Mouse (Mus musculus) G1E (cell line): ENCODE measurements around the gene Gm21293. TPM values are rescaled to one million over a fixed set of nuclear protein-coding genes. Genes with fewer than 3 reads are reported as not detected.
"Not testable (repeated sequence)": the region's sequence is repeated elsewhere in the genome, so short reads cannot be mapped to it uniquely, and the experiment has no call there.

Experiments used
- ATAC-seq: 2 replicates; pipeline ENCODE4 v1.8.0; 2016; ENCODE audit warnings: mild to moderate bottlenecking; ENCODE audit not compliant: insufficient number of reproducible peaks, poor library complexity, low FRiP score, severe bottlenecking; ENCODE audit errors: extremely low read depth
- DNase-seq: peaks from one replicate; pipeline ENCODE4 v3.0.0; 2012; ENCODE audit warnings: low spot score
- H3K27me3 ChIP-seq: 2 replicates; pipeline ENCODE4 v1.6.1; 2012; ENCODE audit warnings: mild to moderate bottlenecking, low read length, inconsistent platforms; ENCODE audit not compliant: insufficient read depth
- H3K36me3 ChIP-seq: replicated peaks from 2 replicates; pipeline ENCODE3; 2012; ENCODE audit warnings: mild to moderate bottlenecking, inconsistent platforms
- H3K4me1 ChIP-seq: 2 replicates; pipeline ENCODE4 v1.6.1; 2012; ENCODE audit warnings: low read depth, low read length, inconsistent platforms, mixed read lengths; ENCODE audit not compliant: insufficient read depth
- H3K4me3 ChIP-seq: 2 replicates; pipeline ENCODE4 v1.5.1; 2012; ENCODE audit warnings: low read depth, mild to moderate bottlenecking, inconsistent platforms, low read length, moderate library complexity, mixed read lengths
- H3K9me3 ChIP-seq: replicated peaks from 2 replicates; pipeline ENCODE4 v1.6.1; 2012; ENCODE audit warnings: inconsistent platforms
- CTCF ChIP-seq: IDR thresholded peaks from 2 replicates; pipeline ENCODE4 v1.5.1; 2012; ENCODE audit warnings: low read depth, low read length, inconsistent platforms, mixed read lengths
- GATA1 ChIP-seq: IDR thresholded peaks from 2 replicates; pipeline ENCODE4 v1.6.1; 2012; ENCODE audit warnings: borderline replicate concordance, low read length, inconsistent platforms, mixed read lengths
- GATA2 ChIP-seq: IDR thresholded peaks from 2 replicates; pipeline ENCODE4 v1.6.1; 2012; ENCODE audit warnings: low read depth, low read length, inconsistent platforms, borderline replicate concordance
- POLR2AphosphoS5 ChIP-seq: IDR thresholded peaks from 2 replicates; pipeline ENCODE4 v1.6.1; 2012; ENCODE audit warnings: low read depth, low read length, inconsistent platforms; ENCODE audit not compliant: insufficient replicate concordance
- TAL1 ChIP-seq: conservative IDR thresholded peaks from 2 replicates; pipeline ENCODE4 v1.6.1; 2012; ENCODE audit warnings: low read depth, low read length, inconsistent platforms, mixed read lengths
- polyA plus RNA-seq: library from polyadenylated mRNA; stranded (reverse); fragments of >175 nt; gene quantifications from 2 replicates; pipeline ENCODE4 v1.2.3, GENCODE M21; 2012
- total RNA-seq, 2 experiments: library from RNA; stranded (forward) in 1 of 2; stranded (reverse) in 1 of 2; fragments of 200-1000 nt in 1 of 2; fragments of >200 nt in 1 of 2; fragmentation: Nextera tagmentation in 1 of 2; gene quantifications; 2 replicates each; pipeline ENCODE4 v1.2.3; 2014 to 2017

The Gm21293 gene
- not detected in 2 replicates for total RNA-seq (2014; fragmentation: Nextera tagmentation)
- total RNA-seq (2017), result not detected in 2 replicates
- polyA plus RNA-seq, result not detected in 2 replicates

DNA sequence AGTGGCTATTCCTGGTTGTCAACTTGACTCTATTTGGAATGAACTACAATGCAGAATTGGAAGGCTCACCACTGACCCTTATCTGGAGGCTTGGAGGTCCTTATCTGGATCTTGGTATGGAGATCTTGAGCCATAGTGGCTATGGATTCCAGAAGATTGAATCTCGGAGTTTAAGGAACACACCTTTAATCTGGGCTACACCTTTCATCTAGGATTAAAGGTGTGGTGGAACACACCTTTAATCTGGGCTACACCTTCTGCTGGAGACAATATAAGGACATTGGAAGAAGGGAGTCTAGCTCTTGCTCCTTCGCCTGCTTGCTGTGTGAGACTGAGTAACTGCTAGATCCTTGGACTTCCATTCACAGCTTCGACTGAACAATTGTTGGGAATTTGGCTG lies at the start of gene Gm21293:
TSS of gene Gm21293 (plus strand) at position 301 of the 400 bp plus-strand sequence.
- H3K9me3 ChIP-seq, ATAC-seq, H3K36me3 ChIP-seq, H3K27me3 ChIP-seq, DNase-seq, H3K4me1 ChIP-seq, H3K4me3 ChIP-seq: not testable (repeated sequence)

DNA sequence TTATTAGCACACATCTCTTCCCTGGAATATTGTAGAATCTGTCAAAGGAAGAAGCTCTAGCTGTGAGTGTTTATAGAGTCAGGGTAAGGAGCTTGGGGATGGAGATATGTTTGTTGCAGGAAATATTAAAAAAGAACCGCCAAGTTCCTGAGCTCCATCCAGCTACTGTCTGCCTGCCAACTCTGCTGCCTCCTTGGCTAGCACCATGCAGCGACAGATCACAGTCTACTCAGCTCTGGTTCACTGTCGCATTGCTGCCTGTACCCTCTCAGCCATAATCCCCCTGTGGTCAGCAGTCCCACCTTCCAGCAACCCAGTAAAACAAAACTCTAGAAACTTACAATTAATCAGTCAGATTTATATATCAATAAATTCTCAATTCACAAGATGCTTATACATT lies 32.7 kb upstream of the Gm21293 start:
- H3K4me3 ChIP-seq, result no peak overlapping the region
- H3K9me3 ChIP-seq, result no peaks in the 10 kb centered on the region
- DNase-seq (no peak), ATAC-seq (no peak)
- TF ChIP-seq GATA2 (no peak), POLR2AphosphoS5 (no peak), TAL1 (no peak), CTCF (no peak), GATA1 (no peak)
- H3K36me3 ChIP-seq, result no peaks in the 10 kb centered on the region
- no peaks in the 10 kb centered on the region for H3K4me1 ChIP-seq
- no peaks in the 10 kb centered on the region for H3K27me3 ChIP-seq

DNA sequence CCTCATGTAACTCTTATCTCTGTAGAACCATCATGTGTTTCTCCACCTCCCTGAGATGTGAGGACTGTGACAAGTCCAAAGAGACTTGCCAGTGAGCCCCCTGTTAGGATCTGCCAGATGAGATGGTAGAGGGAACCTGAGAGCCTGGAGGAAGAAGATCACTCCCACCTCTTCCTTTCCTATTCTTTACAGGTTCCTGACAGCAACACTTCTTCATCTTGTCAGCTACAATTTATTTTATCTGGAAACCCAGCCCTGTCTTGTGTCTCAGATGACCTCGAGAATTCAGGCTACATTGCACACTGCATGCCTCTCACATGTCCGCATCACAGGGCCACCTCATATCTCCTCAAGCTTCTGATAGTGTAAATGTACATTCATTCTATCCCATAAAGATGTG lies 24.5 kb upstream of the Gm21293 start:
- Histone ChIP-seq H3K9me3 (no peaks in the 10 kb centered on the region), H3K36me3 (no peaks in the 10 kb centered on the region), H3K27me3 (no peaks in the 10 kb centered on the region), H3K4me1 (no peaks in the 10 kb centered on the region), H3K4me3 (no peak overlapping the region)
- TF ChIP-seq TAL1 (no peak), GATA2 (no peak), POLR2AphosphoS5 (no peak), GATA1 (no peak), CTCF (no peak)
- DNase-seq (no peak), ATAC-seq (no peak)

DNA sequence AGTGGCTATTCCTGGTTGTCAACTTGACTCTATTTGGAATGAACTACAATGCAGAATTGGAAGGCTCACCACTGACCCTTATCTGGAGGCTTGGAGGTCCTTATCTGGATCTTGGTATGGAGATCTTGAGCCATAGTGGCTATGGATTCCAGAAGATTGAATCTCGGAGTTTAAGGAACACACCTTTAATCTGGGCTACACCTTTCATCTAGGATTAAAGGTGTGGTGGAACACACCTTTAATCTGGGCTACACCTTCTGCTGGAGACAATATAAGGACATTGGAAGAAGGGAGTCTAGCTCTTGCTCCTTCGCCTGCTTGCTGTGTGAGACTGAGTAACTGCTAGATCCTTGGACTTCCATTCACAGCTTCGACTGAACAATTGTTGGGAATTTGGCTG lies 8.4 kb downstream of the Gm21293 start, which contains the start of gene Gm6763:
TSS of gene Gm6763 (plus strand) at position 301 of the 400 bp plus-strand sequence.
- DNase-seq, ATAC-seq, H3K4me3 ChIP-seq, H3K4me1 ChIP-seq, H3K9me3 ChIP-seq, H3K27me3 ChIP-seq, H3K36me3 ChIP-seq: not testable (repeated sequence)

DNA sequence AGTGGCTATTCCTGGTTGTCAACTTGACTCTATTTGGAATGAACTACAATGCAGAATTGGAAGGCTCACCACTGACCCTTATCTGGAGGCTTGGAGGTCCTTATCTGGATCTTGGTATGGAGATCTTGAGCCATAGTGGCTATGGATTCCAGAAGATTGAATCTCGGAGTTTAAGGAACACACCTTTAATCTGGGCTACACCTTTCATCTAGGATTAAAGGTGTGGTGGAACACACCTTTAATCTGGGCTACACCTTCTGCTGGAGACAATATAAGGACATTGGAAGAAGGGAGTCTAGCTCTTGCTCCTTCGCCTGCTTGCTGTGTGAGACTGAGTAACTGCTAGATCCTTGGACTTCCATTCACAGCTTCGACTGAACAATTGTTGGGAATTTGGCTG lies 16.9 kb downstream of the Gm21293 start, which contains the start of gene Gm8764:
TSS of gene Gm8764 (plus strand) at position 301 of the 400 bp plus-strand sequence.
- not testable (repeated sequence) for H3K36me3 ChIP-seq, H3K9me3 ChIP-seq, H3K27me3 ChIP-seq, DNase-seq, H3K4me3 ChIP-seq, ATAC-seq, H3K4me1 ChIP-seq

DNA sequence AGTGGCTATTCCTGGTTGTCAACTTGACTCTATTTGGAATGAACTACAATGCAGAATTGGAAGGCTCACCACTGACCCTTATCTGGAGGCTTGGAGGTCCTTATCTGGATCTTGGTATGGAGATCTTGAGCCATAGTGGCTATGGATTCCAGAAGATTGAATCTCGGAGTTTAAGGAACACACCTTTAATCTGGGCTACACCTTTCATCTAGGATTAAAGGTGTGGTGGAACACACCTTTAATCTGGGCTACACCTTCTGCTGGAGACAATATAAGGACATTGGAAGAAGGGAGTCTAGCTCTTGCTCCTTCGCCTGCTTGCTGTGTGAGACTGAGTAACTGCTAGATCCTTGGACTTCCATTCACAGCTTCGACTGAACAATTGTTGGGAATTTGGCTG lies 25.4 kb downstream of the Gm21293 start, which contains the start of gene Gm21304:
TSS of gene Gm21304 (plus strand) at position 301 of the 400 bp plus-strand sequence.
- not testable (repeated sequence) for H3K36me3 ChIP-seq, DNase-seq, H3K27me3 ChIP-seq, H3K9me3 ChIP-seq, ATAC-seq, H3K4me1 ChIP-seq, H3K4me3 ChIP-seq

DNA sequence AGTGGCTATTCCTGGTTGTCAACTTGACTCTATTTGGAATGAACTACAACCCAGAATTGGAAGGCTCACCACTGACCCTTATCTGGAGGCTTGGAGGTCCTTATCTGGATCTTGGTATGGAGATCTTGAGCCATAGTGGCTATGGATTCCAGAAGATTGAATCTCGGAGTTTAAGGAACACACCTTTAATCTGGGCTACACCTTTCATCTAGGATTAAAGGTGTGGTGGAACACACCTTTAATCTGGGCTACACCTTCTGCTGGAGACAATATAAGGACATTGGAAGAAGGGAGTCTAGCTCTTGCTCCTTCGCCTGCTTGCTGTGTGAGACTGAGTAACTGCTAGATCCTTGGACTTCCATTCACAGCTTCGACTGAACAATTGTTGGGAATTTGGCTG lies 33.9 kb downstream of the Gm21293 start, which contains the start of gene Gm21312:
TSS of gene Gm21312 (plus strand) at position 301 of the 400 bp plus-strand sequence.
- not testable (repeated sequence) for H3K27me3 ChIP-seq, H3K4me3 ChIP-seq, H3K9me3 ChIP-seq, H3K4me1 ChIP-seq, H3K36me3 ChIP-seq, ATAC-seq, DNase-seq

DNA sequence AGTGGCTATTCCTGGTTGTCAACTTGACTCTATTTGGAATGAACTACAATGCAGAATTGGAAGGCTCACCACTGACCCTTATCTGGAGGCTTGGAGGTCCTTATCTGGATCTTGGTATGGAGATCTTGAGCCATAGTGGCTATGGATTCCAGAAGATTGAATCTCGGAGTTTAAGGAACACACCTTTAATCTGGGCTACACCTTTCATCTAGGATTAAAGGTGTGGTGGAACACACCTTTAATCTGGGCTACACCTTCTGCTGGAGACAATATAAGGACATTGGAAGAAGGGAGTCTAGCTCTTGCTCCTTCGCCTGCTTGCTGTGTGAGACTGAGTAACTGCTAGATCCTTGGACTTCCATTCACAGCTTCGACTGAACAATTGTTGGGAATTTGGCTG lies 42.4 kb downstream of the Gm21293 start, which contains the start of gene Gm20765:
TSS of gene Gm20765 (plus strand) at position 301 of the 400 bp plus-strand sequence.
- not testable (repeated sequence) for ATAC-seq, H3K27me3 ChIP-seq, H3K36me3 ChIP-seq, H3K9me3 ChIP-seq, DNase-seq, H3K4me3 ChIP-seq, H3K4me1 ChIP-seq

DNA sequence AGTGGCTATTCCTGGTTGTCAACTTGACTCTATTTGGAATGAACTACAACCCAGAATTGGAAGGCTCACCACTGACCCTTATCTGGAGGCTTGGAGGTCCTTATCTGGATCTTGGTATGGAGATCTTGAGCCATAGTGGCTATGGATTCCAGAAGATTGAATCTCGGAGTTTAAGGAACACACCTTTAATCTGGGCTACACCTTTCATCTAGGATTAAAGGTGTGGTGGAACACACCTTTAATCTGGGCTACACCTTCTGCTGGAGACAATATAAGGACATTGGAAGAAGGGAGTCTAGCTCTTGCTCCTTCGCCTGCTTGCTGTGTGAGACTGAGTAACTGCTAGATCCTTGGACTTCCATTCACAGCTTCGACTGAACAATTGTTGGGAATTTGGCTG lies 51.0 kb downstream of the Gm21293 start, which contains the start of gene Gm4340:
TSS of gene Gm4340 (plus strand) at position 301 of the 400 bp plus-strand sequence.
- not testable (repeated sequence) for ATAC-seq, H3K27me3 ChIP-seq, H3K9me3 ChIP-seq, H3K36me3 ChIP-seq, H3K4me3 ChIP-seq, DNase-seq, H3K4me1 ChIP-seq
